Mouse (Mus musculus) hindbrain, embryonic 16.5 days (tissue): ENCODE measurements around the gene Rims1. TPM values are rescaled to one million over a fixed set of nuclear protein-coding genes. Genes with fewer than 3 reads are reported as not detected.

ENCODE experiments used
- ATAC-seq: fragments of 200-750 bp; cut with Nextera tagmentation; 2 replicates; pipeline ENCODE4 v1.8.0; 2017; ENCODE audit warnings: moderate TSS enrichment, moderate library complexity
- H3K27ac ChIP-seq: fragments of 300-500 bp; sonication (generic); 2 replicates; pipeline ENCODE4 v1.5.1; 2014; ENCODE audit warnings: low read depth, mild to moderate bottlenecking, control low read depth, low read length, moderate library complexity
- H3K27me3 ChIP-seq: fragments of 300-500 bp; sonication (generic); replicated peaks from 2 replicates; pipeline ENCODE4 v1.6.1; 2014; ENCODE audit warnings: low read length; ENCODE audit not compliant: control insufficient read depth, insufficient read depth
- H3K36me3 ChIP-seq: fragments of 300-500 bp; sonication (generic); 2 replicates; pipeline ENCODE4 v1.6.1; 2014; ENCODE audit warnings: mild to moderate bottlenecking, low read length, moderate library complexity, mixed read lengths; ENCODE audit not compliant: control insufficient read depth, insufficient read depth
- H3K4me1 ChIP-seq: fragments of 300-500 bp; sonication (generic); 2 replicates; pipeline ENCODE4 v1.6.1; 2014; ENCODE audit warnings: low read depth, low read length; ENCODE audit not compliant: control insufficient read depth, insufficient read depth
- H3K4me2 ChIP-seq: fragments of 300-500 bp; sonication (generic); 2 replicates; pipeline ENCODE4 v1.6.1; 2014; ENCODE audit warnings: mild to moderate bottlenecking, low read length, control low read depth, moderate library complexity
- H3K4me3 ChIP-seq: fragments of 300-500 bp; sonication (generic); 2 replicates; pipeline ENCODE4 v1.5.1; 2014; ENCODE audit warnings: mild to moderate bottlenecking, low read length, control low read depth, moderate library complexity
- H3K9ac ChIP-seq: fragments of 300-500 bp; sonication (generic); 2 replicates; pipeline ENCODE4 v1.6.1; 2014; ENCODE audit warnings: low read depth, mild to moderate bottlenecking, control low read depth, low read length, moderate library complexity
- H3K9me3 ChIP-seq: fragments of 300-500 bp; sonication (generic); 2 replicates; pipeline ENCODE4 v1.6.1; 2014; ENCODE audit warnings: mild to moderate bottlenecking, low read length, moderate library complexity; ENCODE audit not compliant: control insufficient read depth
- WGBS: fragments of 180-500 bp; shearing (Covaris S2); extraction: QIAGEN DNeasy Blood & Tissue Kit; methylation state at CpG from one replicate; pipeline ENCODE4 v1.1.7; 2014; 5-methylcytosine and 5-hydroxymethylcytosine counted together
- polyA plus RNA-seq: library from polyadenylated mRNA; unstranded; fragments of >200 nt; fragmentation: Nextera tagmentation; extraction: Ambion mirVana; gene quantifications from 2 replicates; pipeline ENCODE4 v1.2.1, GENCODE M21; 2015

Gene Rims1
- polyA plus RNA-seq, 1 experiment from 2014 or later, result 13.8 TPM

DNA sequence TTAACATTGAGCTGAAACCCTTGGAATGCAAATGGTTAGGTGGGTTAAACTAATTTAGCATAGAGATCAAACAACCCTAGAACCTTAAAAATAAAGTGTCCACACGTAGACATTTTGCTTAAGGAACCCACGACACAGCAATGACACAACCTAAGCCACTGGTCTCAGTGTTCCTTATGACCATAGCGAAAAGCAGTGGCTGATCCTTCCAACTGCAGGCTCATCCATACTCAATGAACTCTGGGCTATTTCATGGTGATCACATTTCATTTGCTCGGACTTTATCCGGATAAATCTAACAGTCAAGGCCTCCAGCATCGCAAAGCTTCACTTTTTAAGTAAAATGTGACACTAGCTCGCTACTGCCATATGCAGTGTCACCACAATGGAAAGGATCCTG lies 494.3 kb downstream of the Rims1 start:
- H3K4me1 ChIP-seq, result no peaks in the 10 kb centered on the region
- no peak overlapping the region for H3K9ac ChIP-seq
- H3K9me3 ChIP-seq, result no peaks in the 10 kb centered on the region
- H3K4me2 ChIP-seq, result no peak overlapping the region
- no peaks in the 10 kb centered on the region for H3K36me3 ChIP-seq
- H3K27me3 ChIP-seq, result no peaks in the 10 kb centered on the region
- H3K27ac ChIP-seq, result no peak overlapping the region
- no peak for ATAC-seq
- WGBS, result 86% methylated on average over 7 of the region's 7 CpGs
- no peak overlapping the region for H3K4me3 ChIP-seq

- H3K4me3 ChIP-seq, result no peak overlapping the region
- H3K9me3 ChIP-seq, result no peaks in the 10 kb centered on the region
- no peaks in the 10 kb centered on the region for H3K36me3 ChIP-seq
- 89% methylated on average over 5 of the region's 5 CpGs for WGBS
- H3K4me1 ChIP-seq, result no peaks in the 10 kb centered on the region
- no peak overlapping the region for H3K27ac ChIP-seq
- no peaks in the 10 kb centered on the region for H3K27me3 ChIP-seq
- H3K4me2 ChIP-seq, result no peak overlapping the region
- H3K9ac ChIP-seq, result no peak overlapping the region
- no peak for ATAC-seq
These were observed 499.3 kb downstream of the Rims1 start for GRCm38 (mm10) chr1:22306519-22306918.

GRCm38 (mm10) chr1:22305932-22306331 lies 499.9 kb downstream of the Rims1 start:
- H3K9me3 ChIP-seq, result no peaks in the 10 kb centered on the region
- WGBS, result 67% methylated on average over 1 of the region's 1 CpGs

DNA sequence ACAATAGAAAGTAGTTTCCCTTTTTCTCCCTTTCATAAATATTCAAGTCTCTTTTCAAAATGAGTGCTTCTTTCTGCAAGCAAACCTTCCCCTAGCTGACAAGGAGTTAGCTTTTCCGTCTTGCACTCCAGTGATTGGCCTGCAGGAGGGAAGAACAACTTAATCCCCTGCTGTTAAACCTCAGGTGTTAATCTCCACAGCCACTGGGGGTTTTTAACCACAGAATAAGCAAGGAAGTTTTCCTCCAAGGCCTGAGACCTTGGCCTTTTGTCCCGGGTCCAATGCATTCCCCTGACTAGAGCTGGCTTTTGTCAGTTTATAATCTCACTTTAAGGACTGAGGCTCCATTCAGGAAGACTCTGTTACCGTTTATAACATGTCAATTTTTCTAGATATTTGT lies 511.8 kb downstream of the Rims1 start:
- WGBS, result 15% methylated on average over 3 of the region's 3 CpGs
- Histone ChIP-seq H3K27ac (no peak overlapping the region), H3K4me2 (no peak overlapping the region), H3K4me1 (no peaks in the 10 kb centered on the region), H3K4me3 (no peak overlapping the region), H3K9ac (no peak overlapping the region), H3K36me3 (no peaks in the 10 kb centered on the region), H3K27me3 (no peaks in the 10 kb centered on the region), H3K9me3 (no peaks in the 10 kb centered on the region)
- no peak for ATAC-seq

More at GRCm38 (mm10) chr1:22305932-22306331, 499.9 kb downstream of the Rims1 start:
- Histone ChIP-seq H3K27ac (no peak overlapping the region), H3K4me3 (no peak overlapping the region), H3K9ac (no peak overlapping the region), H3K36me3 (no peaks in the 10 kb centered on the region), H3K27me3 (no peaks in the 10 kb centered on the region), H3K4me1 (no peaks in the 10 kb centered on the region), H3K4me2 (no peak overlapping the region)
- ATAC-seq, result no peak

DNA sequence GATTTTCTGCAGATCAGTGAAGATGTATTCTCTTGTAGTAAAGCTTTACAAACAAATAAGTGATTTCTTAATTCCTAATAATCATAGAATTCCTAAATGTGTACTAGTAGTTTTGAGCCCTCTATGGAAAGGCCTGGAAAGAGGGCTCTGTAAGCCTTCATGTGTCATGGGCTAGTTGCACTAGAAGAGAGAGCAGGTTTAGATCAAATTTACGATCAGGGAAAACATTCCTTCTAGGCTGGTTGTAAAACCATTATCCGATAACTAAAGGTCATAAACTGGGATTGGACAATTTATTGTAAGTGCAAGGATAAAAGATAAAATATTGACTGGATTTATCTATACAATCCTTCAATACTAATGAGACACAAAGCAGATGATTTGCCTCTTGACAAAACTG lies 512.5 kb downstream of the Rims1 start:
- no peak for ATAC-seq
- H3K27me3 ChIP-seq, result no peaks in the 10 kb centered on the region
- H3K27ac ChIP-seq, result no peak overlapping the region
- H3K4me3 ChIP-seq, result no peak overlapping the region
- peaks cover 1% of the 10 kb centered on the region; the same call in 1 of the 2 replicates for H3K36me3 ChIP-seq
- no peaks in the 10 kb centered on the region for H3K9me3 ChIP-seq
- H3K9ac ChIP-seq, result no peak overlapping the region
- no peaks in the 10 kb centered on the region for H3K4me1 ChIP-seq
- H3K4me2 ChIP-seq, result no peak overlapping the region
- WGBS, result 79% methylated on average over 2 of the region's 2 CpGs

GRCm38 (mm10) chr1:22286807-22287206 lies 519.0 kb downstream of the Rims1 start:
- no peak for ATAC-seq
- H3K27me3 ChIP-seq, result no peaks in the 10 kb centered on the region
- H3K4me1 ChIP-seq, result no peaks in the 10 kb centered on the region
- peaks cover 5% of the 10 kb centered on the region; the same call in 1 of the 2 replicates for H3K36me3 ChIP-seq
- no peak overlapping the region for H3K4me3 ChIP-seq
- WGBS, result 46% methylated on average over 2 of the region's 2 CpGs
- H3K4me2 ChIP-seq, result no peak overlapping the region
- no peak overlapping the region for H3K27ac ChIP-seq
- no peak overlapping the region for H3K9ac ChIP-seq
- no peaks in the 10 kb centered on the region for H3K9me3 ChIP-seq

GRCm38 (mm10) chr1:22279954-22280353 lies 525.8 kb downstream of the Rims1 start:
- H3K4me1 ChIP-seq, result no peaks in the 10 kb centered on the region
- no peaks in the 10 kb centered on the region for H3K36me3 ChIP-seq
- no peak overlapping the region for H3K4me3 ChIP-seq
- H3K4me2 ChIP-seq, result no peak overlapping the region
- H3K27me3 ChIP-seq, result no peaks in the 10 kb centered on the region
- no peak overlapping the region for H3K9ac ChIP-seq
- WGBS, result 96% methylated on average over 1 of the region's 1 CpGs
- H3K9me3 ChIP-seq, result no peaks in the 10 kb centered on the region
- H3K27ac ChIP-seq, result no peak overlapping the region
- ATAC-seq, result no peak

GRCm38 (mm10) chr1:22274081-22274480 lies 531.7 kb downstream of the Rims1 start:
- Histone ChIP-seq H3K36me3 (no peaks in the 10 kb centered on the region), H3K9ac (no peak overlapping the region), H3K4me2 (no peak overlapping the region), H3K27ac (no peak overlapping the region), H3K9me3 (no peaks in the 10 kb centered on the region), H3K4me1 (no peaks in the 10 kb centered on the region), H3K27me3 (no peaks in the 10 kb centered on the region), H3K4me3 (no peak overlapping the region)
- no peak for ATAC-seq
- WGBS, result 67% methylated on average over 2 of the region's 2 CpGs

GRCm38 (mm10) chr1:22270131-22270530 lies 535.7 kb downstream of the Rims1 start:
- H3K4me1 ChIP-seq, result peaks cover 3% of the 10 kb centered on the region; the same call in 1 of the 2 replicates
- H3K9me3 ChIP-seq, result no peaks in the 10 kb centered on the region
- no peaks in the 10 kb centered on the region for H3K27me3 ChIP-seq
- H3K36me3 ChIP-seq, result no peaks in the 10 kb centered on the region
- H3K9ac ChIP-seq, result no peak overlapping the region
- no peak overlapping the region for H3K4me3 ChIP-seq
- no peak for ATAC-seq
- H3K4me2 ChIP-seq, result no peak overlapping the region
- H3K27ac ChIP-seq, result no peak overlapping the region
- WGBS, result 65% methylated on average over 5 of the region's 5 CpGs
